Mouse (Mus musculus) thymus, adult 2 months (tissue): ENCODE measurements around the gene Gm20388.

Experiments
- CTCF ChIP-seq: fragments of 200-500 bp; IDR thresholded peaks from 2 replicates; pipeline ENCODE4 v1.5.1; 2012; ENCODE audit warnings: mild to moderate bottlenecking, control low read depth, low read length, moderate library complexity, borderline replicate concordance; ENCODE audit not compliant: control insufficient read depth, poor library complexity, insufficient read depth; ENCODE audit errors: extremely low read depth
- POLR2A ChIP-seq: fragments of 200-500 bp; IDR thresholded peaks from 2 replicates; pipeline ENCODE4 v1.6.1; 2012; ENCODE audit warnings: mild to moderate bottlenecking, low read length, control low read depth, moderate library complexity; ENCODE audit not compliant: control insufficient read depth, poor library complexity, insufficient read depth; ENCODE audit errors: extremely low read depth

- TF ChIP-seq POLR2A (no peak), CTCF (no peak)
Observed at GRCm38 (mm10) chr8:121314036-121314435, 1403.4 kb downstream of the Gm20388 start.
